Mouse (Mus musculus): ENCODE data around the gene Car15. TPM values are rescaled to one million over a fixed set of nuclear protein-coding genes. Genes with fewer than 3 reads are reported as not detected.

Car15 gene
- total RNA-seq (2021), result 1 to 10 TPM; 1.4 TPM

- DNase-seq, result no peak
- intact Hi-C loops (cut with DNase I), result no loop called here
These were observed at the start of gene Car15 for GRCm38 (mm10) chr16:17838051-17838450. Gene Car15 (minus strand): TSS chr16:17838364.

GRCm38 (mm10) chr16:17884116-17884515 is 46.0 kb upstream of the Car15 start:
- DNase-seq, result no peak
- intact Hi-C loops (cut with DNase I), result no loop called here

DNA sequence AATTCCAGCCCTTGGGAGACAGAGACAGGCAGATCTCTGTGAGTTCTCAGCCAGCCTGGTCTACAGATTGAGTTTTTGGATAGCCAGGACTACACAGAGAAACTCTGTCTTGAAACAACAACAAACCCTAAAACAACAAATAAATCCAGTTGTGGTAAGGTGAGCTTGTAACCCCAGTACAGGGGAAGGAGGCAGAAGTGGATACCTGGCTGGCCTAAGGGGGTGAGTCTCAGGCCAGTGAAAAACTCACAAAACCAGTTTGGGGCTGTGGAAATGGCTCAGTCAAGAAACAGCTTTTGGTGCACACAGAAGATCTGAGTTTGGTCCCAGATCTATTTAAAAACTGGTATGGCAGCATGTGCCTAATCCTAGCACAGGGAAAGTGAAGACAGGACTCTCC is 44.0 kb upstream of the Car15 start:
- intact Hi-C loops (cut with DNase I), result no loop called here
- no peak for DNase-seq

DNA sequence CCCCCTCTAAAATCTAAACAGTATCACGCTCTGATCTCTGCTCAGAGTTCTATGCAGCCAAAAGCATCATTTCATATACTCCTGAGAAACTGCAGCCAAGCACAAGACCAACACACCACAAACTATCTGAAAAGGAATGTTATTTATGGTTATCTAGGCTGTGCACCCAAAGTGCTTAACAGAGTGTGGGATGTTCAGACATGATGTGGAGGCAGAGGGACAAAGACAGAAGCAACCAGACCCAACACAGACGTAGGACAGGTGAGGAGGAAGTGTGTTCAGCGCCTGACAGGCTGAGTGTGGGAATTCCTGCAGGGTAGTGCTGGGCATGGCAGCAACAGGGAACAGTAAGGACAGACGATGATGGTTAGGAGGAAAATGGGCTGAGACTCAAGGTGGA is 41.4 kb upstream of the Car15 start:
- intact Hi-C loops (cut with DNase I), result no loop called here
- no peak for DNase-seq

- no peak for DNase-seq
- intact Hi-C loops (cut with DNase I), result no loop called here
These were observed 37.9 kb upstream of the Car15 start for GRCm38 (mm10) chr16:17876096-17876495.

- DNase-seq, result peak; percentile 29 to 48
- intact Hi-C loops (cut with DNase I), result no loop called here
These were observed 37.0 kb upstream of the Car15 start for GRCm38 (mm10) chr16:17875174-17875573.

GRCm38 (mm10) chr16:17872995-17873394 is 34.8 kb upstream of the Car15 start:
- DNase-seq, result no peak
- intact Hi-C loops (cut with DNase I), result no loop called here

GRCm38 (mm10) chr16:17871248-17871647 is 33.1 kb upstream of the Car15 start:
- intact Hi-C loops (cut with DNase I), result no loop called here
- no peak for DNase-seq

- intact Hi-C loops (cut with DNase I), result no loop called here
- DNase-seq, result no peak
These were observed 27.6 kb upstream of the Car15 start for GRCm38 (mm10) chr16:17865770-17866169.

DNA sequence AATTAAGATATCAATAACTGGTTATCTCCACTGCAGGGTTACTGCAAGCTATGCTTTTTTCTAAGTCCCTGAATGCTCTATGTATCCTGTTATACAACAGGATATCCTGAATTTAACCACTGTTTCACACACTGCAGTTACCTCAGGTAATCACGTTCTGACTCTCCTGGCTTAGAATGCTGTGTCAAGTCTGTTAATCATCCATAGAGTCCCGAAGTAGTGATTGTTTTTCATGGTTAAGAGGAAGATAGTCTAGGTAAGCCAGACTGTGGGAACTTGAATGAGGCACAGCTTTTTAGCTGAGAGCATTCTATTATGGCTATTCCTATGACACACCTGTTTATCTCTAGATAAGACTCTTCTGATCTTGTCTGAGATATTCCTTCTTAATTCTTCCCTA is 27.1 kb upstream of the Car15 start:
- DNase-seq, result no peak
- intact Hi-C loops (cut with DNase I), result no loop called here

- DNase-seq, result peak in 1 of 2 experiments; percentile 34
- intact Hi-C loops (cut with DNase I), result loop anchor here (5.0 kb wide), 1 partner anchor 129 kb away; no protein-coding TSS in a partner anchor
These were observed 20.4 kb upstream of the Car15 start for GRCm38 (mm10) chr16:17858592-17858991.

- intact Hi-C loops (cut with DNase I), result loop anchor here (5.0 kb wide), 1 partner anchor 130 kb away; no protein-coding TSS in a partner anchor
- DNase-seq, result no peak
These were observed 19.0 kb upstream of the Car15 start for GRCm38 (mm10) chr16:17857157-17857556.

- intact Hi-C loops (cut with DNase I), result no loop called here
- no peak for DNase-seq
These were observed 15.1 kb upstream of the Car15 start for GRCm38 (mm10) chr16:17853263-17853662.

- intact Hi-C loops (cut with DNase I), result no loop called here
- no peak for DNase-seq
These were observed 13.7 kb upstream of the Car15 start for GRCm38 (mm10) chr16:17851860-17852259.

GRCm38 (mm10) chr16:17851331-17851730 is 13.2 kb upstream of the Car15 start:
- DNase-seq, result no peak
- intact Hi-C loops (cut with DNase I), result no loop called here

- intact Hi-C loops (cut with DNase I), result no loop called here
- no peak for DNase-seq
These were observed 11.3 kb upstream of the Car15 start for GRCm38 (mm10) chr16:17849486-17849885.

DNA sequence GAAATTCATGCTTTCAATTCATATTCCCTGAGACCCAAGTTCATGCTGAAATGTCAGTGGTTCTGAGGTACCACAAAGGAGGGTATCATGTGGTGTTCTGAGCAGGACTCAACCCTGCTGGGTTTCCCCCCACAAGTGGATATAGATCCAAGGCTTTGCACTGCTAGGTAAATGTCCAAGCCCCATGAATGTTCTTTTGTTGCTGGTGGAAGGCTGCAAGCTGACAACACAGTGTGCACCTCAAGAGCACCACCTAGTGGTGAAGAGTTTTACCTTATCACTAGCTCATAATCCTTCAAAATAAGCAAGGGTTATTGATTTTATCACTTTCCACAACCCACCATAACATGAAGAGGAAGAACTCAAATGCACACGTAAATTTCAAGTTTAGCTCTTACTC is 10.8 kb upstream of the Car15 start:
- intact Hi-C loops (cut with DNase I), result no loop called here
- DNase-seq, result peak; percentile 35 to 72

DNA sequence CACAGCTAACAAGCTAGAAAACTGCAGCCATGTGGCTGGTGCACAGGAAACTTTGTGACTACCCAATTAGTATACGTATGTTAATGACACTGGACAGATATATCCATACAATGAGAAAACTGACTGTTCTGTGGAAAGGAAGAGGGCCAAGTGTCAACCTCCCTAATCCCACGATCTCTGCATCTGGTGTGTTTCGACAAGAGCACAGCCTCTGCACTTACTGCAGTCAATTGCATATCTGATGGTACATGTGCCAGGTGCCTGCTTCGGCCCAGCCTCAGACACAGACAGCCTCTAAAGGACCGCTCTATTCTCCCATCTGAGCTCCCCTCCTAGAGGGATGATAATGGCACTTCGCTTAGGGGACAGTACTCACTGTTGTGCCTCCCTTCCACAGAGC is 10.3 kb upstream of the Car15 start:
- intact Hi-C loops (cut with DNase I), result no loop called here
- no peak for DNase-seq

GRCm38 (mm10) chr16:17843701-17844365 is 5.7 kb upstream of the Car15 start:
- DNase-seq, result no peak
- intact Hi-C loops (cut with DNase I), result no loop called here

GRCm38 (mm10) chr16:17842437-17842836 is 4.3 kb upstream of the Car15 start:
- DNase-seq, result no peak
- intact Hi-C loops (cut with DNase I), result no loop called here

- intact Hi-C loops (cut with DNase I), result no loop called here
- no peak for DNase-seq
These were observed 1.8 kb upstream of the Car15 start for GRCm38 (mm10) chr16:17839976-17840375.

GRCm38 (mm10) chr16:17835481-17835880 is 2.7 kb downstream of the Car15 start:
- intact Hi-C loops (cut with DNase I), result no loop called here
- DNase-seq, result no peak

GRCm38 (mm10) chr16:17834543-17834942 is 3.6 kb downstream of the Car15 start:
- no peak for DNase-seq
- intact Hi-C loops (cut with DNase I), result no loop called here

Data from heart, postnatal 10 days (tissue).